Mouse (Mus musculus) kidney, postnatal 0 days (tissue): Measurements from ENCODE around the gene Pum2. TPM values are rescaled to one million over a fixed set of nuclear protein-coding genes. Genes with fewer than 3 reads are reported as not detected.

ENCODE experiments used
- ATAC-seq: fragments of 200-750 bp; cut with Nextera tagmentation; replicated peaks from 2 replicates; pipeline ENCODE4 v1.8.0; 2017; ENCODE audit warnings: low read depth, moderate number of reproducible peaks, moderate TSS enrichment, moderate library complexity; ENCODE audit not compliant: low FRiP score
- DNase-seq: peaks from one replicate; pipeline ENCODE4 v3.0.0-alpha.2; 2016; ENCODE audit warnings: low spot score
- H3K27ac ChIP-seq: fragments of 300-500 bp; sonication (generic); 2 replicates; pipeline ENCODE4 v1.5.1; 2014; ENCODE audit warnings: mild to moderate bottlenecking
- H3K27me3 ChIP-seq: fragments of 300-500 bp; sonication (generic); 2 replicates; pipeline ENCODE4 v1.6.1; 2014; ENCODE audit warnings: low read length, mixed read lengths; ENCODE audit not compliant: insufficient read depth
- H3K36me3 ChIP-seq: fragments of 300-500 bp; sonication (generic); 2 replicates; pipeline ENCODE4 v1.6.1; 2014; ENCODE audit warnings: low read length, mixed read lengths; ENCODE audit not compliant: insufficient read depth
- H3K4me1 ChIP-seq: fragments of 300-500 bp; sonication (generic); replicated peaks from 2 replicates; pipeline ENCODE4 v1.6.1; 2014; ENCODE audit warnings: antibody characterized with exemption, low read length, mixed read lengths; ENCODE audit not compliant: insufficient read depth
- H3K4me2 ChIP-seq: fragments of 300-500 bp; sonication (generic); 2 replicates; pipeline ENCODE4 v1.6.1; 2014; ENCODE audit warnings: mild to moderate bottlenecking, low read length, moderate library complexity, mixed read lengths
- H3K4me3 ChIP-seq: fragments of 300-500 bp; sonication (generic); replicated peaks from 2 replicates; pipeline ENCODE4 v1.5.1; 2014; ENCODE audit warnings: low read depth, low read length
- H3K9ac ChIP-seq: fragments of 300-500 bp; sonication (generic); 2 replicates; pipeline ENCODE4 v1.6.1; 2014; ENCODE audit warnings: low read depth, low read length
- H3K9me3 ChIP-seq: fragments of 300-500 bp; sonication (generic); replicated peaks from 2 replicates; pipeline ENCODE4 v1.6.1; 2016; ENCODE audit warnings: low read length, inconsistent platforms, mixed read lengths
- CTCF ChIP-seq: IDR thresholded peaks from 2 replicates; pipeline ENCODE4 v1.5.1; 2016; ENCODE audit warnings: antibody characterized with exemption, low read depth, mild to moderate bottlenecking, moderate library complexity
- WGBS: fragments of 180-500 bp; shearing (Covaris S2); extraction: QIAGEN DNeasy Blood & Tissue Kit; methylation state at CpG from one replicate; pipeline ENCODE4 v1.1.7; 2014; 5-methylcytosine and 5-hydroxymethylcytosine counted together
- polyA plus RNA-seq: library from polyadenylated mRNA; unstranded; fragments of >200 nt; fragmentation: Nextera tagmentation; extraction: Ambion mirVana; gene quantifications from 2 replicates; pipeline ENCODE4 v1.2.1, GENCODE M21; 2015

The Pum2 gene
- polyA plus RNA-seq, 1 experiment from 2014 or later: 35.5 TPM

DNA sequence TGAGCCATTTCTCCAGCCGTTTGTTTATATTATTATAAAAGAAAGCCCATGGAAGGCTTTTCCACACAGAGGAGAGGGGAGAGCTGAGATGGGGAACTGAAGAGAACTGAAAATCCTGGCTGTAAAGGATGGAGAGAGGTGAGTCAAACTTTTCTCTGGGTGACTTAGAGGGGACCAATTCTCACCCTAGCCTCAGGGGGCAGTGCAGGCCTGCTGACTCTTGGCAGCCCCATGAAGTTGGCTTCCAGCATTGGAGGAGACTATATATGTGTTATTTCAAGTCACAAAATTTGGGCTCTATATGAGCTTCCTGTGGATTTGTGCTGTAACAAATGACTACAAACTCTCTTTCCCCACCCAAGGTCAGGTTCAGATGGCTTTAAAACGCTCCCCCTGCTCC is 88.7 kb downstream of the Pum2 start:
- DNase-seq: peak; percentile 29
- no peaks in the 10 kb centered on the region for H3K4me1 ChIP-seq

GRCm38 (mm10) chr12:8764221-8764930 is 90.4 kb downstream of the Pum2 start:
- Histone ChIP-seq H3K9me3 (no peaks in the 10 kb centered on the region), H3K36me3 (no peaks in the 10 kb centered on the region), H3K9ac (no peak overlapping the region), H3K27ac (no peak overlapping the region), H3K4me2 (no peak overlapping the region), H3K4me1 (no peaks in the 10 kb centered on the region), H3K4me3 (no peak overlapping the region), H3K27me3 (no peaks in the 10 kb centered on the region)
- 71% methylated on average over 15 of the region's 15 CpGs for WGBS
- no peak; the same call in 1 of the 2 replicates for TF ChIP-seq CTCF
- peak; percentile 41; the same call in 1 of the 2 replicates for ATAC-seq
- DNase-seq: no peak

More for the DNA sequence above, 88.7 kb downstream of the Pum2 start:
- no peaks in the 10 kb centered on the region for H3K36me3 ChIP-seq
- no peak overlapping the region for H3K4me2 ChIP-seq
- no peak overlapping the region for H3K27ac ChIP-seq
- H3K9me3 ChIP-seq: no peaks in the 10 kb centered on the region
- WGBS: 75% methylated on average over 2 of the region's 2 CpGs
- no peak overlapping the region for H3K9ac ChIP-seq
- ATAC-seq: no peak
- peak; percentile 70 for TF ChIP-seq CTCF
- no peaks in the 10 kb centered on the region for H3K27me3 ChIP-seq
- no peak overlapping the region for H3K4me3 ChIP-seq

DNA sequence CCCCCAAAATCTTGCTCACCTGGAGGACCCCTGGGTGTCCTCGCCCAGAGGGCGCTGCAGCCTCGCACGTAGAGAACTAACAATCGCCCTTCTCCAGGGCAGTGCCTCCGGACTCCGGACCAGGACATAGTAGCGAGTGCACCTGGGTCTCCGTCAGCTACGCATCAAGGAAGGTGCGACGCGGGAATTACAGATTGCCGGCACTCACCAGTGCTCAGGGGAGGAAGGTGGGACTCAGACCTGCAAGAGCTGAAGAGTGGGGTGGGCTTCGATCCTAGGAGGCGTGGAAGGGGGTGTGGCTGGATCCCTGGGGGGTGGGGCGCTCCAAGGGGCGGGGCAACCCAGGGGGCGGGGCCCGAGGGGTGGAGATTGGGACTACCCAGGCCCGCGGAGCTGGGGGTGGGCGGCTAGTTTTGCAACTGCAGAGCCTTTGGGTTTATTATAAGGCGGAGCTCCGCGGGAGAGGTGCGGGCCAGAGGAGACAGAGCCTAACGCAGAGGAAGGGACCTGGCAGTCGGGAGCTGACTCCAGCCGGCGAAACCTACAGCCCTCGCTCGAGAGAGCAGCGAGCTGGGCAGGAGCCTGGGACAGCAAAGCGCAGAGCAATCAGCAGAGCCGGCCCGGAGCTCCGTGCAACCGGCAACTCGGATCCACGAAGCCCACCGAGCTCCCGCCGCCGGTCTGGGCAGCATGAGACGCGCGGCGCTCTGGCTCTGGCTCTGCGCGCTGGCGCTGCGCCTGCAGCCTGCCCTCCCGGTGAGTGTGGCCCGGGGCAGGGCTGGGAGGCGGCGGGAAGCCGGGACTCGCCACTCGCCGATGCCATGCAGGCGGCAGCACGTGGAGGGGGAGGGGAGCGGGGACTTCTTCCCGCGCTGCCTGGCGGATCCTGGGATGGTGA is 97.3 kb downstream of the Pum2 start, which contains the start of gene Sdc1:
Sdc1 (plus strand) TSS at position 378 of the 898 bp plus-strand sequence.
- peak; percentile 87 for DNase-seq
- under 1% methylated on average over 59 of the region's 67 CpGs for WGBS
- ATAC-seq: peak; percentile 92
- Histone ChIP-seq H3K27ac (peak within 1 kb of the TSS; percentile 77), H3K4me2 (peak within 1 kb of the TSS; percentile 100), H3K36me3 (no peaks in the 10 kb centered on the region), H3K4me1 (0 out of 2 replicates have a peak, but pooled peaks cover 3% of the 10 kb centered on the region), H3K9ac (peak within 1 kb of the TSS; percentile 68), H3K4me3 (peak within 1 kb of the TSS; percentile 76), H3K9me3 (no peaks in the 10 kb centered on the region), H3K27me3 (no peaks in the 10 kb centered on the region)
- peak; percentile 55 for TF ChIP-seq CTCF

GRCm38 (mm10) chr12:8771844-8772380 is 98.0 kb downstream of the Pum2 start:
- Histone ChIP-seq H3K4me3 (peak overlapping the region; percentile 76), H3K27me3 (no peaks in the 10 kb centered on the region), H3K9ac (peak overlapping the region; percentile 68), H3K36me3 (no peaks in the 10 kb centered on the region), H3K4me2 (peak overlapping the region; percentile 100), H3K27ac (peak overlapping the region; percentile 77), H3K4me1 (0 out of 2 replicates have a peak, but pooled peaks cover 3% of the 10 kb centered on the region), H3K9me3 (no peaks in the 10 kb centered on the region)
- peak; percentile 9 for ATAC-seq
- DNase-seq: peak; percentile 47
- under 1% methylated on average over 37 of the region's 37 CpGs for WGBS
- TF ChIP-seq CTCF: no peak

GRCm38 (mm10) chr12:8772451-8773143 is 98.7 kb downstream of the Pum2 start:
- H3K9me3 ChIP-seq: no peaks in the 10 kb centered on the region
- WGBS: 1% methylated on average over 53 of the region's 55 CpGs
- no peaks in the 10 kb centered on the region for H3K27me3 ChIP-seq
- peaks cover 4% of the 10 kb centered on the region; the same call in 1 of the 2 replicates for H3K4me1 ChIP-seq
- peak; percentile 44 for TF ChIP-seq CTCF
- 0 out of 2 replicates have a peak, but pooled peaks have one; percentile 12 for ATAC-seq
- peak overlapping the region; percentile 77 for H3K27ac ChIP-seq
- peak overlapping the region; percentile 100 for H3K4me2 ChIP-seq
- DNase-seq: peak; percentile 60
- peak overlapping the region; percentile 68 for H3K9ac ChIP-seq
- H3K4me3 ChIP-seq: peak overlapping the region; percentile 76
- H3K36me3 ChIP-seq: no peaks in the 10 kb centered on the region
